In genomic region chr10:91566116-91566774, GRCm38 (mm10) we compare ENCODE assay signal across 19 mouse cellular contexts.
DNase-seq lines count a peak whose midpoint lies in the region; ATAC-seq and TF ChIP-seq lines count a peak whose summit lies in the region.
"Had no signal": no experiment of that assay in that cellular context is flagged by ENCODE, and none has a peak within 500 bp of the region (broad histone marks: within the 10 kb centered on the region; RNA-seq: fewer than 3 reads in every experiment).

No protein-coding gene starts in this region.

- H3K36me3 ChIP-seq in hindbrain, postnatal 0 days (ENCODE audit: insufficient read depth, low read length), result no peaks in the 10 kb centered on the region
- no peaks in the 10 kb centered on the region for H3K36me3 ChIP-seq in hindbrain, embryonic 11.5 days (ENCODE audit: control insufficient read depth, insufficient read depth, low read length)
- no peaks in the 10 kb centered on the region for H3K36me3 ChIP-seq in midbrain, embryonic 14.5 days (ENCODE audit: control insufficient read depth, insufficient read depth, low read length)
- H3K36me3 ChIP-seq: hindbrain, embryonic 13.5 days; limb, embryonic 15.5 days; liver, embryonic 15.5 days; neural tube, embryonic 12.5 days had no signal

- ATAC-seq in hindbrain, postnatal 0 days, result no peak
- no peak for ATAC-seq in hindbrain, embryonic 11.5 days (ENCODE audit: low FRiP score)
- no peak for ATAC-seq in midbrain, embryonic 14.5 days (ENCODE audit: low FRiP score, low TSS enrichment)
- ATAC-seq: Patski had no signal

- H3K27me3 ChIP-seq in hindbrain, postnatal 0 days (ENCODE audit: insufficient read depth, low read length), result no peaks in the 10 kb centered on the region
- H3K27me3 ChIP-seq in hindbrain, embryonic 11.5 days (ENCODE audit: control insufficient read depth, insufficient read depth, low read length), result no peaks in the 10 kb centered on the region
- H3K27me3 ChIP-seq in midbrain, embryonic 14.5 days (ENCODE audit: control insufficient read depth, insufficient read depth, low read length), result no peaks in the 10 kb centered on the region
- H3K27me3 ChIP-seq: hindbrain, embryonic 13.5 days; limb, embryonic 15.5 days; liver, embryonic 15.5 days; neural tube, embryonic 12.5 days had no signal

- TF ChIP-seq CTCF in hindbrain, postnatal 0 days (IDR thresholded peaks at IDR 0.05; ENCODE audit: low read depth), result no peak

- H3K27ac ChIP-seq in hindbrain, postnatal 0 days, result no peak overlapping the region
- no peak overlapping the region for H3K27ac ChIP-seq in hindbrain, embryonic 11.5 days (ENCODE audit: low read depth, low read length)
- no peak overlapping the region for H3K27ac ChIP-seq in midbrain, embryonic 14.5 days (replicated peaks; ENCODE audit: low read depth, low read length)
- H3K27ac ChIP-seq: hindbrain, embryonic 13.5 days; kidney, postnatal 0 days; layer of hippocampus, adult 2 months; limb, embryonic 15.5 days; liver, embryonic 15.5 days; neural tube, embryonic 12.5 days had no signal

- H3K9ac ChIP-seq in hindbrain, postnatal 0 days (replicated peaks; ENCODE audit: low read length), result no peak overlapping the region
- H3K9ac ChIP-seq in hindbrain, embryonic 11.5 days (ENCODE audit: low read depth, low read length), result no peak overlapping the region
- H3K9ac ChIP-seq in midbrain, embryonic 14.5 days (replicated peaks; ENCODE audit: low read length), result no peak overlapping the region
- H3K9ac ChIP-seq: hindbrain, embryonic 13.5 days; limb, embryonic 15.5 days; liver, embryonic 15.5 days; neural tube, embryonic 12.5 days had no signal

- H3K4me1 ChIP-seq in hindbrain, postnatal 0 days (ENCODE audit: insufficient read depth, low read length), result no peaks in the 10 kb centered on the region
- no peaks in the 10 kb centered on the region for H3K4me1 ChIP-seq in hindbrain, embryonic 11.5 days (replicated peaks; ENCODE audit: control insufficient read depth, insufficient read depth, low read length)
- no peaks in the 10 kb centered on the region for H3K4me1 ChIP-seq in midbrain, embryonic 14.5 days (ENCODE audit: control insufficient read depth, insufficient read depth, low read length)
- H3K4me1 ChIP-seq: limb, embryonic 15.5 days; liver, embryonic 15.5 days had no signal

- no peak overlapping the region for H3K4me2 ChIP-seq in hindbrain, postnatal 0 days (ENCODE audit: low read depth, low read length)
- no peak overlapping the region for H3K4me2 ChIP-seq in hindbrain, embryonic 11.5 days (replicated peaks; ENCODE audit: low read depth, low read length)
- H3K4me2 ChIP-seq in midbrain, embryonic 14.5 days (ENCODE audit: low read length), result no peak overlapping the region
- H3K4me2 ChIP-seq: hindbrain, embryonic 13.5 days; limb, embryonic 15.5 days; liver, embryonic 15.5 days; neural tube, embryonic 12.5 days had no signal

- 52% methylated on average over 7 of the region's 7 CpGs for WGBS in hindbrain, postnatal 0 days
- WGBS in hindbrain, embryonic 11.5 days, result 54% methylated on average over 7 of the region's 7 CpGs
- 29% methylated on average over 7 of the region's 7 CpGs for WGBS in midbrain, embryonic 14.5 days

- H3K9me3 ChIP-seq in hindbrain, postnatal 0 days (ENCODE audit: low read length), result no peaks in the 10 kb centered on the region
- no peaks in the 10 kb centered on the region for H3K9me3 ChIP-seq in hindbrain, embryonic 11.5 days (ENCODE audit: control insufficient read depth, low read length)
- H3K9me3 ChIP-seq in midbrain, embryonic 14.5 days (ENCODE audit: control insufficient read depth, low read length), result no peaks in the 10 kb centered on the region
- H3K9me3 ChIP-seq: hindbrain, embryonic 13.5 days; limb, embryonic 15.5 days; liver, embryonic 15.5 days; neural tube, embryonic 12.5 days had no signal

- H3K4me3 ChIP-seq in hindbrain, postnatal 0 days (ENCODE audit: low read length), result no peak overlapping the region
- no peak overlapping the region for H3K4me3 ChIP-seq in hindbrain, embryonic 11.5 days (ENCODE audit: low read depth, low read length)
- no peak overlapping the region for H3K4me3 ChIP-seq in midbrain, embryonic 14.5 days (replicated peaks; ENCODE audit: low read depth, low read length)
- H3K4me3 ChIP-seq: hindbrain, embryonic 13.5 days; layer of hippocampus, adult 2 months; limb, embryonic 15.5 days; liver, embryonic 15.5 days; neural tube, embryonic 12.5 days had no signal

- peak; percentile 12 for DNase-seq in embryo, embryonic 10 days (ENCODE audit: low spot score)
- DNase-seq in embryo, embryonic 9.5 days (ENCODE audit: extremely low spot score), result no peak
- DNase-seq in hindbrain, postnatal 0 days (ENCODE audit: low spot score), result peak; percentile 30
- DNase-seq in hindbrain, embryonic 11.5 days (ENCODE audit: low spot score), result no peak
- peak; percentile 32 for DNase-seq in embryo, embryonic 10.5 days (ENCODE audit: low spot score)
- DNase-seq in midbrain, embryonic 14.5 days, result peak; percentile 55
- DNase-seq in layer of hippocampus, postnatal 25 days (ENCODE audit: extremely low spot score in 1 of 2, low spot score in 1 of 2), result no peak
- DNase-seq in heart, adult 8-10 months (ENCODE audit: low spot score), result no peak
- DNase-seq: adrenal gland, adult 8-10 months; cerebellum, adult 9-11 months; right cerebral cortex, adult 18-20 months; thymus, postnatal 14 days had no signal

Comparison
In these comparisons a context has a peak if more than half of its experiments do, and no peak if none do; other contexts are left out.
1. DNase-seq: peak in embryo, embryonic 10 days (single experiment), hindbrain, postnatal 0 days (single experiment), embryo, embryonic 10.5 days (single experiment) and midbrain, embryonic 14.5 days (single experiment); none in embryo, embryonic 9.5 days (single experiment), hindbrain, embryonic 11.5 days (single experiment), layer of hippocampus, postnatal 25 days (0 of 2) and heart, adult 8-10 months (single experiment).